Mouse (Mus musculus): ENCODE data around the gene Fxyd2. TPM values are rescaled to one million over a fixed set of nuclear protein-coding genes. Genes with fewer than 3 reads are reported as not detected.

The Fxyd2 gene
- not detected for polyA plus RNA-seq (2012; fragmentation: generic; extraction: Trizol)

GRCm38 (mm10) chr9:45399434-45399833, at the start of gene Fxyd2:
TSS of gene Fxyd2 (plus strand) at chr9:45399669.

GRCm38 (mm10) chr9:45370117-45370561, 29.3 kb upstream of the Fxyd2 start, which contains the start of gene Fxyd6:
TSS of gene Fxyd6 (plus strand) at chr9:45370185.

DNA sequence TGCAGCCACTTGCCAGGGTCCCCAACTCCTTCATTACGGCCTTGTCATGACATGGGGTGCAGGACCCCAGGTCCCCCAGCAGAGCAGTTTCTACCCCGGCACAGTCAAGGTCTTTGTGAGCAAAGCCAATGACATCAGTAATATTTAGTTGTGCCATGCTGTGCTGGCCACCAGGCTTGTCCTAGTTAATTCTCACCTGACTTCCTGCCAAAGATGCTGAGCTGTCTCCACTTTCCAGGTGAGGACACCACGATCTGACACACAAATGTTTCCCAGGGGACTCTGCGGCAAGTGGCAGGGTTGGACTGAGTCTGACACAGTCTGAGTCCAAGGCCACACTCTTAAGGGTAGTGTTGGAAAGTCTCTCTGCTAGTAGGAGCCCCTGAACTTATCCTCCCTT, 27.0 kb downstream of the Fxyd2 start, which contains the start of gene Dscaml1:
Dscaml1 (plus strand) TSS at position 173 of the 400 bp plus-strand sequence.

Other genes starting within 250 kb of the Fxyd2 start
- not detected for gene BC049352, start 217.7 kb upstream of the Fxyd2 start, polyA plus RNA-seq (2012; fragmentation: generic; extraction: Trizol)
- not detected for gene Tmprss4, start 195.6 kb upstream of the Fxyd2 start, polyA plus RNA-seq (2012; fragmentation: generic; extraction: Trizol)
- gene Il10ra, start 130.5 kb upstream of the Fxyd2 start, polyA plus RNA-seq (2012; fragmentation: generic; extraction: Trizol): not detected
- gene Tmprss13, start 80.6 kb upstream of the Fxyd2 start, polyA plus RNA-seq (2012; fragmentation: generic; extraction: Trizol): not detected
- gene Fxyd6, start 29.5 kb upstream of the Fxyd2 start, polyA plus RNA-seq (2012; fragmentation: generic; extraction: Trizol): not detected
- not detected for gene Dscaml1, start 27.0 kb downstream of the Fxyd2 start, polyA plus RNA-seq (2012; fragmentation: generic; extraction: Trizol)